Mouse (Mus musculus) inflammation-experienced regulatory T-cells (primary cell): ENCODE results near the gene Itsn1. TPM values are rescaled to one million over a fixed set of nuclear protein-coding genes. Genes with fewer than 3 reads are reported as not detected.

Experiments used
- polyA plus RNA-seq, 2 experiments: library from polyadenylated mRNA; unstranded; fragments of 100-300 nt; shearing (Covaris generic); gene quantifications; one replicate each; pipeline ENCODE4 v1.2.1; 2017

Itsn1 gene
- 1 to 10 TPM; 4.2 to 8.3 TPM for polyA plus RNA-seq

GRCm38 (mm10) chr16:91729066-91729482 lies at the start of gene Itsn1:
Gene Itsn1, plus strand, starts transcription at chr16:91729281.

GRCm38 (mm10) chr16:91688619-91689334 lies 40.3 kb upstream of the Itsn1 start, which contains the start of gene Donson:
Gene Donson, minus strand, starts transcription at chr16:91688770.

GRCm38 (mm10) chr16:91728123-91729065 lies 687 bp upstream of the Itsn1 start, which contains the start of gene Cryzl1:
Gene Cryzl1, minus strand, starts transcription at chr16:91728975.

Other genes starting within 250 kb of the Itsn1 start
- 100 to 1,000 TPM in 1 of 2 experiments, 10 to 100 TPM in 1; 95.4 to 118 TPM for gene Ifnar1, start 244.0 kb upstream of the Itsn1 start, polyA plus RNA-seq
- 10 to 100 TPM; 39.1 to 69.9 TPM for gene Ifngr2, start 182.2 kb upstream of the Itsn1 start, polyA plus RNA-seq
- 10 to 100 TPM; 26.0 to 29.9 TPM for gene Tmem50b, start 131.5 kb upstream of the Itsn1 start, polyA plus RNA-seq
- 1 to 10 TPM; 1.4 to 3.4 TPM for gene Dnajc28, start 110.3 kb upstream of the Itsn1 start, polyA plus RNA-seq
- gene Gart, start 82.3 kb upstream of the Itsn1 start, polyA plus RNA-seq, result 100 to 1,000 TPM; 103 to 125 TPM
- 100 to 1,000 TPM; 124 to 131 TPM for gene Son, start 81.8 kb upstream of the Itsn1 start, polyA plus RNA-seq
- gene Donson, start 40.5 kb upstream of the Itsn1 start, polyA plus RNA-seq, result 10 to 100 TPM; 87.4 to 93.3 TPM
- gene Cryzl1, start 306 bp upstream of the Itsn1 start, polyA plus RNA-seq, result 10 to 100 TPM; 52.2 to 74.6 TPM